Comparison of ENCODE assay signal across 9 mouse cellular contexts in genomic region chr13:71964366-71964765, GRCm38 (mm10). TPM values are rescaled to one million over a fixed set of nuclear protein-coding genes. Genes with fewer than 3 reads are reported as not detected.
DNase-seq lines count a peak whose midpoint lies in the region; ATAC-seq and TF ChIP-seq lines count a peak whose summit lies in the region.
"Had no signal": no experiment of that assay in that cellular context is flagged by ENCODE, and none has a peak within 500 bp of the region (broad histone marks: within the 10 kb centered on the region; RNA-seq: fewer than 3 reads in every experiment).

No protein-coding gene starts in this region.

- H3K4me1 ChIP-seq in E14TG2a.4 (replicated peaks; ENCODE audit: low read depth, low read length) = peaks cover 39% of the 10 kb centered on the region
- peaks cover 18% of the 10 kb centered on the region for H3K4me1 ChIP-seq in intestine, embryonic 15.5 days (replicated peaks)

- H3K4me3 ChIP-seq in E14TG2a.4 (replicated peaks; ENCODE audit: low read length) = peak overlapping the region; percentile 60
- H3K4me3 ChIP-seq in intestine, embryonic 15.5 days (replicated peaks) = no peak overlapping the region

- H3K9me3 ChIP-seq in E14TG2a.4 (ENCODE audit: low read length) = no peaks in the 10 kb centered on the region
- no peaks in the 10 kb centered on the region for H3K9me3 ChIP-seq in intestine, embryonic 15.5 days

- peak overlapping the region; percentile 81; the same call in 1 of the 2 replicates for H3K4me2 ChIP-seq in intestine, embryonic 15.5 days (replicated peaks)

- peak; percentile 46 for DNase-seq in embryo, embryonic 10.5 days (ENCODE audit: low spot score)
- DNase-seq in lung, postnatal 25 days (ENCODE audit: low spot score) = peak; percentile 66
- no peak for DNase-seq in adipocyte (ENCODE audit: low spot score)
- DNase-seq in thymus, postnatal 14 days = no peak
- no peak for DNase-seq in c-Kit-positive CD71-positive TER-119-positive erythroid progenitor cells, embryonic 14.5 days (ENCODE audit: low spot score)

- no peak overlapping the region for H3K27ac ChIP-seq in intestine, embryonic 15.5 days

- no peak overlapping the region for H3K9ac ChIP-seq in intestine, embryonic 15.5 days

- no peak for ATAC-seq in intestine, embryonic 15.5 days
- ATAC-seq in megakaryocyte-erythroid progenitor cell, adult 5-6 weeks (replicated peaks; ENCODE audit: low FRiP score, low TSS enrichment, poor library complexity, severe bottlenecking) = no peak

- H3K27me3 ChIP-seq in E14TG2a.4 (ENCODE audit: insufficient read depth, low read length) = peaks cover 93% of the 10 kb centered on the region
- H3K27me3 ChIP-seq in intestine, embryonic 15.5 days (replicated peaks) = peaks cover 94% of the 10 kb centered on the region

- 5% methylated on average over 13 of the region's 13 CpGs for WGBS in intestine, embryonic 15.5 days

- no peak for TF ChIP-seq CTCF in E14TG2a.4 (conservative IDR thresholded peaks at IDR 0.05; ENCODE audit: low read length)

- H3K36me3 ChIP-seq in E14TG2a.4 (ENCODE audit: insufficient read depth, low read length) = no peaks in the 10 kb centered on the region
- H3K36me3 ChIP-seq in intestine, embryonic 15.5 days = no peaks in the 10 kb centered on the region

RNA-seq across cellular contexts. Expression of gene Irx1, which starts 0.8 kb away (rescaled TPM):
- polyA plus RNA-seq in intestine, embryonic 15.5 days (2015; fragmentation: Nextera tagmentation; extraction: Ambion mirVana) = not detected in 2 replicates
- total RNA-seq in megakaryocyte-erythroid progenitor cell, adult 5-6 weeks (2014; fragmentation: Nextera tagmentation) = not detected in 2 replicates
- not detected in 2 replicates for total RNA-seq in megakaryocyte-erythroid progenitor cell, adult 5-6 weeks (2017)
- polyA plus RNA-seq: large intestine, adult 2 months had no signal

Comparison
In these comparisons a context has a peak if more than half of its experiments do, and no peak if none do; other contexts are left out.
1. DNase-seq: peak in embryo, embryonic 10.5 days (single experiment) and lung, postnatal 25 days (single experiment); none in adipocyte (single experiment), thymus, postnatal 14 days (single experiment) and c-Kit-positive CD71-positive TER-119-positive erythroid progenitor cells, embryonic 14.5 days (single experiment).